Mouse (Mus musculus) left cerebral cortex, adult 2 months (tissue): ENCODE measurements at regions not wholly inside any gene's neighbourhood (a gene's known extent, or its start where the extent isn't known, plus 50 kb on each side); places are given as distances from the start of the nearest gene placed in this dataset.

Experiments used
- DNase-seq, 2 experiments: peaks; one replicate each; pipeline ENCODE4 v3.0.0; 2021 to 2022; ENCODE audit warnings: low spot score in 2 of 2, mixed read lengths in 1 of 2; ENCODE audit errors: extremely low spot score in 1 of 2
- H3K27ac ChIP-seq: fragments of 200-600 bp; 2 replicates; pipeline ENCODE4 v1.8.1; 2022
- H3K4me3 ChIP-seq: fragments of 200-600 bp; 2 replicates; pipeline ENCODE4 v1.8.1; 2022
- CTCF ChIP-seq: fragments of 200-600 bp; IDR thresholded peaks from 2 replicates; pipeline ENCODE4 v1.8.1; 2022; ENCODE audit warnings: antibody characterized with exemption, mild to moderate bottlenecking, moderate library complexity
- intact Hi-C: fragments of 180-260 bp; cut with DNase I; formaldehyde crosslinking; loops from one replicate; pipeline ENCODE4 v1.15.1; 2025

- Histone ChIP-seq H3K27ac (no peak overlapping the region), H3K4me3 (no peak overlapping the region)
- no peak for DNase-seq
- TF ChIP-seq CTCF, result no peak
- intact Hi-C loops, result no loop called here
These were observed 121.1 kb upstream of the Hmga2 start for GRCm38 (mm10) chr10:120597320-120597887.

GRCm38 (mm10) chr10:120595145-120595544 is 118.9 kb upstream of the Hmga2 start:
- intact Hi-C loops, result no loop called here
- H3K27ac ChIP-seq, result no peak overlapping the region
- no peak for TF ChIP-seq CTCF
- H3K4me3 ChIP-seq, result no peak overlapping the region
- no peak for DNase-seq

- H3K4me3 ChIP-seq, result no peak overlapping the region
- DNase-seq, result no peak
- TF ChIP-seq CTCF, result no peak
- intact Hi-C loops, result no loop called here
- H3K27ac ChIP-seq, result no peak overlapping the region
These were observed 117.6 kb upstream of the Hmga2 start for GRCm38 (mm10) chr10:120593876-120594275.

GRCm38 (mm10) chr10:120589659-120590058 is 113.4 kb upstream of the Hmga2 start:
- no peak for DNase-seq
- intact Hi-C loops, result no loop called here
- TF ChIP-seq CTCF, result no peak
- H3K27ac ChIP-seq, result no peak overlapping the region
- no peak overlapping the region for H3K4me3 ChIP-seq

- Histone ChIP-seq H3K27ac (no peak overlapping the region), H3K4me3 (no peak overlapping the region)
- TF ChIP-seq CTCF, result no peak
- DNase-seq, result no peak
- intact Hi-C loops, result loop anchor here (1.0 kb wide), 2 partner anchors 79 to 114 kb away; no protein-coding TSS in a partner anchor
These were observed 111.8 kb upstream of the Hmga2 start for GRCm38 (mm10) chr10:120587854-120588633.

GRCm38 (mm10) chr10:120587179-120587578 is 110.9 kb upstream of the Hmga2 start:
- Histone ChIP-seq H3K4me3 (no peak overlapping the region), H3K27ac (no peak overlapping the region)
- peak in 1 of 2 experiments; percentile 29 for DNase-seq
- intact Hi-C loops, result loop anchor here (1.0 kb wide), 2 partner anchors 80 to 115 kb away; no protein-coding TSS in a partner anchor
- peak; percentile 62 for TF ChIP-seq CTCF

GRCm38 (mm10) chr10:120582497-120582896 is 106.2 kb upstream of the Hmga2 start:
- Histone ChIP-seq H3K27ac (no peak overlapping the region), H3K4me3 (no peak overlapping the region)
- intact Hi-C loops, result loop anchor here (5.0 kb wide), 1 partner anchor 290 kb away; no protein-coding TSS in a partner anchor
- no peak for TF ChIP-seq CTCF
- no peak for DNase-seq

GRCm38 (mm10) chr10:120581547-120581946 is 105.3 kb upstream of the Hmga2 start:
- no peak overlapping the region for H3K4me3 ChIP-seq
- TF ChIP-seq CTCF, result no peak
- intact Hi-C loops, result loop anchor here (5.0 kb wide), 1 partner anchor 291 kb away; no protein-coding TSS in a partner anchor
- DNase-seq, result no peak
- no peak overlapping the region for H3K27ac ChIP-seq

- TF ChIP-seq CTCF, result no peak
- no peak overlapping the region for H3K27ac ChIP-seq
- DNase-seq, result no peak
- no peak overlapping the region for H3K4me3 ChIP-seq
- intact Hi-C loops, result no loop called here
These were observed 100.6 kb upstream of the Hmga2 start for GRCm38 (mm10) chr10:120576886-120577285.

GRCm38 (mm10) chr10:120576148-120576547 is 99.9 kb upstream of the Hmga2 start:
- DNase-seq, result no peak
- no peak overlapping the region for H3K4me3 ChIP-seq
- intact Hi-C loops, result no loop called here
- H3K27ac ChIP-seq, result no peak overlapping the region
- TF ChIP-seq CTCF, result no peak

- intact Hi-C loops, result no loop called here
- no peak for TF ChIP-seq CTCF
- H3K27ac ChIP-seq, result no peak overlapping the region
- no peak overlapping the region for H3K4me3 ChIP-seq
- DNase-seq, result no peak
These were observed 95.1 kb upstream of the Hmga2 start for GRCm38 (mm10) chr10:120571340-120571739.

GRCm38 (mm10) chr10:120565992-120566391 is 89.7 kb upstream of the Hmga2 start:
- no peak for TF ChIP-seq CTCF
- H3K4me3 ChIP-seq, result no peak overlapping the region
- DNase-seq, result no peak
- intact Hi-C loops, result no loop called here
- H3K27ac ChIP-seq, result no peak overlapping the region

- no peak for DNase-seq
- Histone ChIP-seq H3K27ac (no peak overlapping the region), H3K4me3 (no peak overlapping the region)
- TF ChIP-seq CTCF, result no peak
- intact Hi-C loops, result no loop called here
These were observed 88.6 kb upstream of the Hmga2 start for GRCm38 (mm10) chr10:120564859-120565258.
